Mouse (Mus musculus): ENCODE results near the gene Mark2. TPM values are rescaled to one million over a fixed set of nuclear protein-coding genes. Genes with fewer than 3 reads are reported as not detected.
A peak's percentile ranks its signal among the peaks of the same experiment; 100 is the strongest.
"Not testable (repeated sequence)": the region's sequence is repeated elsewhere in the genome, so short reads cannot be mapped to it uniquely, and the experiment has no call there.

Mark2 gene
- polyA plus RNA-seq, 1 experiment from 2014 or later = 46.8 TPM

DNA sequence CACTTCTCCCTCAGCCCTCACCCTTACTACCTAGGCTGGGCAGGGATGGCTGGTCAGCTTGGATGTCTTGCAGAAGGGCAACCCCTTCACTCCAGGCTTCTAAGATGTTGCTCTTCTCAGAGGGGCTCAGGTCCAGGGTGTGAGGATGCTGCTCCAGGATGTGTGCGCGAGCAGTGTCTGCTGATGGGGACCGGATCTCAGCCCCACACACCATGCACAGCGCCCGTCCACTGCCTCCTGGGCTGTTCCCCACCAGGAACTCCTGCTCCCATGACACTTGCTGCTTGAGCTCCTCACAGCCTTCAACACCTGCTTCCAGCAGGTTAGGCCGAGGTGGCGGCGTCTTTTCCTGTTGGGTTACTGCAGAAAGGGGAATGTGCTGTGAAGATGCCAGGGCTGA, 32.8 kb upstream of the Mark2 start:
- H3K36me3 ChIP-seq (ENCODE audit: control insufficient read depth, insufficient read depth, low read length) = peaks cover 40% of the 10 kb centered on the region
- 95% methylated on average over 8 of the region's 8 CpGs for WGBS
- H3K4me1 ChIP-seq (ENCODE audit: control insufficient read depth, insufficient read depth, low read length) = no peaks in the 10 kb centered on the region
- H3K4me2 ChIP-seq (ENCODE audit: low read depth, severe bottlenecking) = no peak overlapping the region
- DNase-seq (ENCODE audit: low spot score) (no peak), ATAC-seq (ENCODE audit: insufficient number of reproducible peaks, low FRiP score, low TSS enrichment, low read depth) (no peak)
- H3K9ac ChIP-seq (ENCODE audit: low read length) = no peak overlapping the region
- no peaks in the 10 kb centered on the region for H3K27me3 ChIP-seq (ENCODE audit: control insufficient read depth, insufficient read depth, low read length)
- no peak overlapping the region for H3K27ac ChIP-seq (replicated peaks; ENCODE audit: low read depth, low read length)
- no peak overlapping the region for H3K4me3 ChIP-seq (ENCODE audit: low read depth, low read length)
- no peaks in the 10 kb centered on the region for H3K9me3 ChIP-seq (ENCODE audit: control insufficient read depth, low read length)

DNA sequence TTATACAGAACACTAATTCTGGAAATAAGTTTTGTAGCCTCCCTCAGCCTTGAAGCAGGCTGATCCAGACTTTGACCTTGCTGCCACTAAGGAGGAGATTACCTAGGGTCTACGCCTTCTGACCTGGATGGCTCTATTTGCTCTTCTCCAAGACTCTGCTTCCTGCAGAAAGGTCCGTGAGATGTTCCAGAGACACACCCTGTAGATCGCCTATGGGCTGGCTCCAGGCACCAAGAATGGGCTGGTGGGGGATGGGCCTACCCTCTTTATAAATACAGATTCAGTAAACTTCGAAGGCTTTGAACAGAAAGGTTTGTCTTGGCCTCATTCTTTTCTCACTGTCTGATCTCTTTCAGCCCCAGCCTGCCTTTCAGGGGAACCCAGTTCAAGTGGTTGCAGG, 27.8 kb upstream of the Mark2 start:
- not testable (repeated sequence) for H3K4me2 ChIP-seq (ENCODE audit: low read depth, severe bottlenecking); DNase-seq (ENCODE audit: low spot score); H3K9ac ChIP-seq (ENCODE audit: low read length); H3K4me1 ChIP-seq (ENCODE audit: control insufficient read depth, insufficient read depth, low read length); H3K27ac ChIP-seq (replicated peaks; ENCODE audit: low read depth, low read length); ATAC-seq (ENCODE audit: insufficient number of reproducible peaks, low FRiP score, low TSS enrichment, low read depth); H3K9me3 ChIP-seq (ENCODE audit: control insufficient read depth, low read length); H3K27me3 ChIP-seq (ENCODE audit: control insufficient read depth, insufficient read depth, low read length); H3K4me3 ChIP-seq (ENCODE audit: low read depth, low read length)
- H3K36me3 ChIP-seq (ENCODE audit: control insufficient read depth, insufficient read depth, low read length) = peaks cover 34% of the 10 kb centered on the region
- 95% methylated on average over 4 of the region's 4 CpGs for WGBS

GRCm38 (mm10) chr19:7353636-7354035, 12.0 kb upstream of the Mark2 start:
- H3K4me3 ChIP-seq (ENCODE audit: low read depth, low read length) = no peak overlapping the region
- WGBS = 57% methylated on average over 6 of the region's 6 CpGs
- DNase-seq (ENCODE audit: low spot score) (no peak), ATAC-seq (ENCODE audit: insufficient number of reproducible peaks, low FRiP score, low TSS enrichment, low read depth) (no peak)
- no peaks in the 10 kb centered on the region for H3K9me3 ChIP-seq (ENCODE audit: control insufficient read depth, low read length)
- no peaks in the 10 kb centered on the region for H3K4me1 ChIP-seq (ENCODE audit: control insufficient read depth, insufficient read depth, low read length)
- H3K4me2 ChIP-seq (ENCODE audit: low read depth, severe bottlenecking) = no peak overlapping the region
- H3K27ac ChIP-seq (replicated peaks; ENCODE audit: low read depth, low read length) = no peak overlapping the region
- H3K36me3 ChIP-seq (ENCODE audit: control insufficient read depth, insufficient read depth, low read length) = 0 out of 2 replicates have a peak, but pooled peaks cover 2% of the 10 kb centered on the region
- H3K27me3 ChIP-seq (ENCODE audit: control insufficient read depth, insufficient read depth, low read length) = no peaks in the 10 kb centered on the region
- no peak overlapping the region for H3K9ac ChIP-seq (ENCODE audit: low read length)

DNA sequence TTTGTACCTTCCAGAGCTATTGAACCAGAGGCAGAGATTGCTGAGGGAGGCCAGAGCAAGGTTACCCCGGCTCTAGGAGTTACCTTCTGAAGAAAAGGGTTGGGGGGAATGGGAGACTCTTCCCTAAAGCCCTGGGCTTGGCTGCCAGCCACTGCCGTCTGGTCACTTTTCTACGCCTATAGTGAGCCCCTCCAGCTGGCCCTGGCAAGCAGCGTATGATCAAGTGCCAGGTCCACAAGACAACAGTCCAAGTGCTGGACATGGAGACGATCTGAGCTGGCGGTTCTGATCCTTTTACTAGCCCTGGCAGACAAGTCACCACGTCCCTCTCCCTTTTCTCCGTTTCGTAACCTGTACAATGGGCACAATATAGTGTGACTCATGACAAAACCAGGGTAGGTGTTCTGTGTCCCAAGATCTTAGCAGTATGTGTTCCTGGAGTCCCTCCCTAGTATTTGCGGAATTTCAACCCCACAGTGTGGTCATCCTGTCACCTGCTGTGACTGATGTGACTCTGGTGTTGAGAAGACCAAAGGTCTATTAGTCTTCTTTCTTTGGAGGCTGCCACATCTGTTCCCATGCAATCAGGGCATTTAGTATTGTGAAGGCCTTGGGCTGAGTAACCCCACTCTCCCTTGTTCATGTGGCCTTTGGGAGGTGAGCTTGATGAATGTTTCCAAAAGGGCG, 11.3 kb upstream of the Mark2 start:
- H3K4me1 ChIP-seq (ENCODE audit: control insufficient read depth, insufficient read depth, low read length) = no peaks in the 10 kb centered on the region
- 0 out of 2 replicates have a peak, but pooled peaks cover 2% of the 10 kb centered on the region for H3K36me3 ChIP-seq (ENCODE audit: control insufficient read depth, insufficient read depth, low read length)
- no peak for ATAC-seq (ENCODE audit: insufficient number of reproducible peaks, low FRiP score, low TSS enrichment, low read depth)
- H3K4me2 ChIP-seq (ENCODE audit: low read depth, severe bottlenecking) = no peak overlapping the region
- DNase-seq (ENCODE audit: low spot score) = no peak
- H3K27ac ChIP-seq (replicated peaks; ENCODE audit: low read depth, low read length) = no peak overlapping the region
- H3K27me3 ChIP-seq (ENCODE audit: control insufficient read depth, insufficient read depth, low read length) = no peaks in the 10 kb centered on the region
- 83% methylated on average over 11 of the region's 11 CpGs for WGBS
- H3K4me3 ChIP-seq (ENCODE audit: low read depth, low read length) = no peak overlapping the region
- no peaks in the 10 kb centered on the region for H3K9me3 ChIP-seq (ENCODE audit: control insufficient read depth, low read length)
- H3K9ac ChIP-seq (ENCODE audit: low read length) = no peak overlapping the region

GRCm38 (mm10) chr19:7349993-7350392, 8.3 kb upstream of the Mark2 start:
- DNase-seq (ENCODE audit: low spot score) (no peak), ATAC-seq (ENCODE audit: insufficient number of reproducible peaks, low FRiP score, low TSS enrichment, low read depth) (no peak)
- no peaks in the 10 kb centered on the region for H3K36me3 ChIP-seq (ENCODE audit: control insufficient read depth, insufficient read depth, low read length)
- H3K9me3 ChIP-seq (ENCODE audit: control insufficient read depth, low read length) = no peaks in the 10 kb centered on the region
- no peaks in the 10 kb centered on the region for H3K4me1 ChIP-seq (ENCODE audit: control insufficient read depth, insufficient read depth, low read length)
- no peak overlapping the region for H3K9ac ChIP-seq (ENCODE audit: low read length)
- no peak overlapping the region for H3K4me3 ChIP-seq (ENCODE audit: low read depth, low read length)
- H3K4me2 ChIP-seq (ENCODE audit: low read depth, severe bottlenecking) = no peak overlapping the region
- 59% methylated on average over 1 of the region's 1 CpGs for WGBS
- no peak overlapping the region for H3K27ac ChIP-seq (replicated peaks; ENCODE audit: low read depth, low read length)
- H3K27me3 ChIP-seq (ENCODE audit: control insufficient read depth, insufficient read depth, low read length) = no peaks in the 10 kb centered on the region

DNA sequence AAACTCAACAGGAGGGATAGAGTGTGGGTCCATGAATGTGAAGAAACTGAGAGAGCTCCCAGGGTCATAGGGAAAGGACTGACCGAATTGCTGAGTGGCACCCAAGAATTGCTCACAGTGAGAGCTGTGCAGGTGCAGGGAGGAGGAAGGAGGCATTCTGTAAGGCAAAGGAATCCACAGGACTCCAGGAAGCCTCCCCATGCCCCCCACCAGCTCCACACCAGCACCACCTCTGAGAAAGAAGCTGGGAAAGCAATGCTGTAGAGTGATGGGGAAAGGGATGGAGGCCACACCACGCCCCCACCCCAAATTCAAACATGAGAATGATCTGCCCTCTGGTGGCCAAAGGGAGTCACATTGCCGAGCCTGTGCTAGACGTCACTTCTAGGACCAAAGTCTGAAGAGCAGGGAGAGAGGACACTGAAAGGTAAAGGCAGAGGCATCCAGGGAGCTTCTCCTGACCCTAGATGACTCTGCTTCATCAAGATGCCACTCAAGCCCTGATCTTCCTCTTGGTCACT, 3.6 kb upstream of the Mark2 start:
- no peak overlapping the region for H3K27ac ChIP-seq (replicated peaks; ENCODE audit: low read depth, low read length)
- ATAC-seq (ENCODE audit: insufficient number of reproducible peaks, low FRiP score, low TSS enrichment, low read depth) = no peak
- WGBS = 26% methylated on average over 4 of the region's 4 CpGs

DNA sequence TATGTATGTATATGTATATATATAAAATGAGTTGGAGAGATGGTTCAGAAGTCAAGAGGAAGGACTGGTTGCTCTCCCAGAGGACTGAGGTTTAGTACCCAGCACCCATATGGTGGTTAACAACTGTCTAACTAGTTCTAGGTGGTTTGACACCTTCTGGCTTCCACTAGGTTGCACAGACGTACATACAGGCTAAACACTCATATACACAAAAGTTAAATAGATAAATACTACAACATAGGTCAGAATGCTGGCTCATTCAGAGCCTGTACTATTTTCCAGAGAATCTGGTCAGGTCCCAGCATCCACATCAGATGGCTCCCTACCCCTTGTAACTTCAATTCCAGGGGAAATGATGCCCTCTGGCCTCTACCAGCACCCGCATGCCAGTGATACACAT, 986 bp upstream of the Mark2 start:
- H3K9ac ChIP-seq (ENCODE audit: low read length) = no peak overlapping the region
- no peak overlapping the region for H3K27ac ChIP-seq (replicated peaks; ENCODE audit: low read depth, low read length)
- ATAC-seq (ENCODE audit: insufficient number of reproducible peaks, low FRiP score, low TSS enrichment, low read depth) (no peak), DNase-seq (ENCODE audit: low spot score) (no peak)
- 78% methylated on average over 2 of the region's 2 CpGs for WGBS
- no peak overlapping the region for H3K4me3 ChIP-seq (ENCODE audit: low read depth, low read length)
- H3K4me1 ChIP-seq (ENCODE audit: control insufficient read depth, insufficient read depth, low read length) = peaks cover 20% of the 10 kb centered on the region
- no peaks in the 10 kb centered on the region for H3K36me3 ChIP-seq (ENCODE audit: control insufficient read depth, insufficient read depth, low read length)
- no peaks in the 10 kb centered on the region for H3K27me3 ChIP-seq (ENCODE audit: control insufficient read depth, insufficient read depth, low read length)
- no peak overlapping the region for H3K4me2 ChIP-seq (ENCODE audit: low read depth, severe bottlenecking)
- no peaks in the 10 kb centered on the region for H3K9me3 ChIP-seq (ENCODE audit: control insufficient read depth, low read length)

More for the DNA sequence above, 3.6 kb upstream of the Mark2 start:
- H3K4me2 ChIP-seq (ENCODE audit: low read depth, severe bottlenecking) = no peak overlapping the region
- no peak overlapping the region for H3K9ac ChIP-seq (ENCODE audit: low read length)
- no peak overlapping the region for H3K4me3 ChIP-seq (ENCODE audit: low read depth, low read length)
- DNase-seq (ENCODE audit: low spot score) = peak; percentile 81
- no peaks in the 10 kb centered on the region for H3K9me3 ChIP-seq (ENCODE audit: control insufficient read depth, low read length)
- H3K36me3 ChIP-seq (ENCODE audit: control insufficient read depth, insufficient read depth, low read length) = no peaks in the 10 kb centered on the region
- 0 out of 2 replicates have a peak, but pooled peaks cover 2% of the 10 kb centered on the region for H3K4me1 ChIP-seq (ENCODE audit: control insufficient read depth, insufficient read depth, low read length)
- H3K27me3 ChIP-seq (ENCODE audit: control insufficient read depth, insufficient read depth, low read length) = no peaks in the 10 kb centered on the region

DNA sequence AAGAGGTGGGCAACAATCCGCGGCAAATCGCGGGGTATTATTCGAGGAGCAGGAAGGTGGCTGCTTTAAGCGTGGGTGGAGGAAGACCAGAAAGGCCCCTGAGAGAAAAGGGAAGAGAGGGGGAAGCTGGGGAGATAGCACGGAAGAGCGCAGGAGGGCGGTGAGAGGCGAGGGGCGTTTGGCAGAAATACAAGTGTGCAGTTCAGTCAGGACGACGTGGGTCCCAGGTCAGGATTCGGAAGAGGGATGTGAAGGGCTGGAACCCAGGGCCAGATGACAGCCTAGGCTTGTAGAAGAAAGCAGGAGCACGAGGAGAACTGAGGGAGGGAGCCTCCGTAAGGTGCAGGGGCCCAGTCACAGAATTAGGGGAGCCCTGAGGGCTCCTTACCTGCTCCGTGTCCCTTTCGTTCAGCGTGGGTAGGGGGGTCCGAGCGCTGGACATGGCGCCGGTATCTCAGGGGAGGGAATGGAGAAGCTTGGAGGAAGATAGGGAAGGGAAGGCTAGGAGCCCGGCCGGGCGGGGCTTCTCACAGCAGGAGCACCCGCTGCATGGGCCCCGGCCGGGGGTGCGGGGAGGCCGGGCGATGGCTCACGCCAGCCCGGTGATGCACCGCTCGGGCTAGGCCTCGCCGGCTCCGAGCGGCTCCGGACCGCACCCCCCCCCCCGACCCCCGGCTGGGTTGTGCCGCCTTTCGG, 732 bp downstream of the Mark2 start:
- DNase-seq (ENCODE audit: low spot score) = peak; percentile 26
- peak overlapping the region; percentile 74 for H3K4me2 ChIP-seq (ENCODE audit: low read depth, severe bottlenecking)
- no peaks in the 10 kb centered on the region for H3K9me3 ChIP-seq (ENCODE audit: control insufficient read depth, low read length)
- no peaks in the 10 kb centered on the region for H3K36me3 ChIP-seq (ENCODE audit: control insufficient read depth, insufficient read depth, low read length)
- peak overlapping the region; percentile 91 for H3K4me3 ChIP-seq (ENCODE audit: low read depth, low read length)
- peak; percentile 78; the same call in 1 of the 2 replicates for ATAC-seq (ENCODE audit: insufficient number of reproducible peaks, low FRiP score, low TSS enrichment, low read depth)
- WGBS = under 1% methylated on average over 30 of the region's 46 CpGs
- H3K9ac ChIP-seq (ENCODE audit: low read length) = peak overlapping the region; percentile 94
- peak overlapping the region; percentile 45; the same call in 1 of the 2 replicates for H3K27ac ChIP-seq (replicated peaks; ENCODE audit: low read depth, low read length)
- peaks cover 20% of the 10 kb centered on the region for H3K4me1 ChIP-seq (ENCODE audit: control insufficient read depth, insufficient read depth, low read length)
- no peaks in the 10 kb centered on the region for H3K27me3 ChIP-seq (ENCODE audit: control insufficient read depth, insufficient read depth, low read length)
